Mouse (Mus musculus) cerebellum, adult (tissue): ENCODE results near the gene Olfr628.
"Not testable (repeated sequence)": the region's sequence is repeated elsewhere in the genome, so short reads cannot be mapped to it uniquely, and the experiment has no call there.

ENCODE experiments used
- ATAC-seq: cut with Nextera tagmentation; 2 replicates; pipeline ENCODE4 v1.9.2; 2017; ENCODE audit warnings: mild to moderate bottlenecking, moderate library complexity, mixed read lengths; ENCODE audit not compliant: insufficient number of reproducible peaks, low FRiP score, low TSS enrichment

Olfr628 gene

GRCm38 (mm10) chr7:103730074-103730473 lies at the start of gene Olfr628:
Gene Olfr628 (plus strand): TSS chr7:103730374.
- no peak for ATAC-seq

- ATAC-seq, result no peak
These were observed 47.8 kb upstream of the Olfr628 start, which contains the start of gene Olfr625-ps1 for GRCm38 (mm10) chr7:103682420-103682819. Gene Olfr625-ps1 (plus strand): TSS chr7:103682720.

- ATAC-seq, result no peak
These were observed 30.7 kb upstream of the Olfr628 start for GRCm38 (mm10) chr7:103699469-103699868.

GRCm38 (mm10) chr7:103712024-103712423 lies 18.1 kb upstream of the Olfr628 start:
- no peak for ATAC-seq

GRCm38 (mm10) chr7:103714371-103714770 lies 15.8 kb upstream of the Olfr628 start, which contains the start of gene Olfr243:
Gene Olfr243 (plus strand): TSS chr7:103714671.
- ATAC-seq, result no peak

- ATAC-seq, result not testable (repeated sequence)
These were observed 13.8 kb upstream of the Olfr628 start for GRCm38 (mm10) chr7:103716398-103716797.

GRCm38 (mm10) chr7:103744843-103745242 lies 14.7 kb downstream of the Olfr628 start, which contains the start of gene Olfr629:
Gene Olfr629 (minus strand): TSS chr7:103744943.
- ATAC-seq, result no peak

- no peak for ATAC-seq
These were observed 27.1 kb downstream of the Olfr628 start, which contains the start of gene Olfr630 for GRCm38 (mm10) chr7:103757233-103757632. Gene Olfr630 (minus strand): TSS chr7:103757333.

- ATAC-seq, result not testable (repeated sequence)
These were observed 32.0 kb downstream of the Olfr628 start for GRCm38 (mm10) chr7:103762212-103762611.

GRCm38 (mm10) chr7:103767687-103768086 lies 37.5 kb downstream of the Olfr628 start:
- not testable (repeated sequence) for ATAC-seq

- no peak for ATAC-seq
These were observed 41.3 kb downstream of the Olfr628 start, which contains the start of gene Olfr69 for GRCm38 (mm10) chr7:103771494-103771893. Gene Olfr69 (minus strand): TSS chr7:103771594.

GRCm38 (mm10) chr7:103777652-103778051 lies 47.5 kb downstream of the Olfr628 start:
- not testable (repeated sequence) for ATAC-seq

GRCm38 (mm10) chr7:103779598-103779997 lies 49.4 kb downstream of the Olfr628 start, which contains the start of gene Olfr68:
Gene Olfr68 (minus strand): TSS chr7:103779698.
- ATAC-seq, result no peak
